Mouse (Mus musculus) embryo, embryonic 11 days (tissue): Measurements from ENCODE around the gene Gm21964.

Source experiments
- DNase-seq: peaks from one replicate; pipeline ENCODE4 v3.0.0-alpha.2; 2015

The Gm21964 gene

GRCm38 (mm10) chr8:110100907-110101306 is at the start of gene Gm21964:
Gm21964 (plus strand) TSS chr8:110101207.
- no peak for DNase-seq

- no peak for DNase-seq
Observed at GRCm38 (mm10) chr8:110051208-110051607, 49.8 kb upstream of the Gm21964 start.

GRCm38 (mm10) chr8:110058207-110058606 is 42.8 kb upstream of the Gm21964 start:
- no peak for DNase-seq

GRCm38 (mm10) chr8:110064161-110064560 is 36.8 kb upstream of the Gm21964 start:
- DNase-seq, result no peak

GRCm38 (mm10) chr8:110064606-110065365 is 36.2 kb upstream of the Gm21964 start:
- no peak for DNase-seq

GRCm38 (mm10) chr8:110065676-110066075 is 35.3 kb upstream of the Gm21964 start:
- no peak for DNase-seq

GRCm38 (mm10) chr8:110069706-110070105 is 31.3 kb upstream of the Gm21964 start:
- no peak for DNase-seq

- DNase-seq, result peak; percentile 88
Observed at GRCm38 (mm10) chr8:110071600-110071999, 29.4 kb upstream of the Gm21964 start.

- DNase-seq, result no peak
Observed at GRCm38 (mm10) chr8:110074496-110074895, 26.5 kb upstream of the Gm21964 start.

GRCm38 (mm10) chr8:110079282-110080221 is 21.5 kb upstream of the Gm21964 start, which contains the start of gene Zfp612:
Zfp612 (plus strand) TSS chr8:110079746.
- DNase-seq, result peak; percentile 79

- DNase-seq, result peak; percentile 19
Observed at GRCm38 (mm10) chr8:110082416-110083105, 18.4 kb upstream of the Gm21964 start.

- DNase-seq, result no peak
Observed at GRCm38 (mm10) chr8:110091869-110092268, 9.1 kb upstream of the Gm21964 start.

GRCm38 (mm10) chr8:110101676-110102075 is 669 bp downstream of the Gm21964 start:
- DNase-seq, result no peak

- DNase-seq, result no peak
Observed at GRCm38 (mm10) chr8:110102653-110103052, 1.6 kb downstream of the Gm21964 start, which contains the start of gene Gm17720. Gm17720 (minus strand) TSS chr8:110102753.

- peak; percentile 31 for DNase-seq
Observed at GRCm38 (mm10) chr8:110119715-110120114, 18.7 kb downstream of the Gm21964 start.

GRCm38 (mm10) chr8:110130537-110130936 is 29.5 kb downstream of the Gm21964 start:
- peak; percentile 87 for DNase-seq

- DNase-seq, result no peak
Observed at GRCm38 (mm10) chr8:110134236-110134635, 33.2 kb downstream of the Gm21964 start.

- no peak for DNase-seq
Observed at GRCm38 (mm10) chr8:110135515-110135914, 34.5 kb downstream of the Gm21964 start.

GRCm38 (mm10) chr8:110140156-110140555 is 39.1 kb downstream of the Gm21964 start:
- DNase-seq, result no peak

- DNase-seq, result no peak
Observed at GRCm38 (mm10) chr8:110140770-110141169, 39.8 kb downstream of the Gm21964 start.

GRCm38 (mm10) chr8:110145538-110145937 is 44.5 kb downstream of the Gm21964 start:
- DNase-seq, result peak; percentile 79

- DNase-seq, result no peak
Observed at GRCm38 (mm10) chr8:110152951-110153350, 51.9 kb downstream of the Gm21964 start.
